Mouse (Mus musculus) left cerebral cortex, postnatal 10 days (tissue): ENCODE data around the gene Nxpe5. TPM values are rescaled to one million over a fixed set of nuclear protein-coding genes. Genes with fewer than 3 reads are reported as not detected.

Experiments used
- DNase-seq, 2 experiments: peaks; one replicate each; pipeline ENCODE4 v3.0.0; 2021 to 2022; ENCODE audit warnings: low spot score in 2 of 2, mixed read lengths in 1 of 2; ENCODE audit errors: extremely low spot score in 1 of 2
- intact Hi-C: fragments of 180-260 bp; cut with DNase I; formaldehyde crosslinking; loops from one replicate; pipeline ENCODE4 v1.15.1; 2025
- total RNA-seq, 2 experiments: library from RNA; stranded (reverse); gene quantifications; 2 replicates each; pipeline ENCODE4 v1.2.3; 2021

The Nxpe5 gene
- total RNA-seq, 2 experiments from 2014 or later, result 0.13 TPM; not detected in 1

GRCm38 (mm10) chr5:138234224-138234623, 8.5 kb downstream of the Nxpe5 start:
- intact Hi-C loops, result no loop called here

GRCm38 (mm10) chr5:138241511-138241910, 15.8 kb downstream of the Nxpe5 start:
- intact Hi-C loops, result no loop called here
- DNase-seq, result no peak

More at GRCm38 (mm10) chr5:138234224-138234623, 8.5 kb downstream of the Nxpe5 start:
- DNase-seq, result no peak

GRCm38 (mm10) chr5:138251144-138251543, 25.4 kb downstream of the Nxpe5 start:
- intact Hi-C loops, result no loop called here
- no peak for DNase-seq

- intact Hi-C loops, result loop anchor here (2.0 kb wide), 1 partner anchor 52 kb away; no protein-coding TSS in a partner anchor
- DNase-seq, result no peak
These were observed 27.4 kb downstream of the Nxpe5 start for GRCm38 (mm10) chr5:138253061-138253460.

GRCm38 (mm10) chr5:138255353-138256093, 29.8 kb downstream of the Nxpe5 start, which contains the start of gene Lamtor4:
Lamtor4 (plus strand) TSS chr5:138255482.
- DNase-seq, result peak; percentile 95 to 98
- intact Hi-C loops, result no loop called here

GRCm38 (mm10) chr5:138256094-138256467, 30.4 kb downstream of the Nxpe5 start:
- intact Hi-C loops, result no loop called here

GRCm38 (mm10) chr5:138256966-138257584, 31.4 kb downstream of the Nxpe5 start:
- no peak for DNase-seq
- intact Hi-C loops, result no loop called here

More at GRCm38 (mm10) chr5:138256094-138256467, 30.4 kb downstream of the Nxpe5 start:
- DNase-seq, result no peak

- no peak for DNase-seq
- intact Hi-C loops, result no loop called here
These were observed 31.9 kb downstream of the Nxpe5 start for GRCm38 (mm10) chr5:138257585-138257978.

- no peak for DNase-seq
- intact Hi-C loops, result no loop called here
These were observed 32.4 kb downstream of the Nxpe5 start for GRCm38 (mm10) chr5:138258078-138258477.

GRCm38 (mm10) chr5:138258542-138258941, 32.8 kb downstream of the Nxpe5 start:
- intact Hi-C loops, result no loop called here
- no peak for DNase-seq

GRCm38 (mm10) chr5:138258993-138259392, 33.3 kb downstream of the Nxpe5 start:
- intact Hi-C loops, result no loop called here
- no peak for DNase-seq

GRCm38 (mm10) chr5:138260051-138260450, 34.4 kb downstream of the Nxpe5 start:
- DNase-seq, result no peak
- intact Hi-C loops, result loop anchor here (5.0 kb wide), 1 partner anchor 182 kb away; the partner anchor contains the start of gene Zfp157

GRCm38 (mm10) chr5:138260834-138261233, 35.1 kb downstream of the Nxpe5 start:
- no peak for DNase-seq
- intact Hi-C loops, result loop anchor here (5.0 kb wide), 1 partner anchor 181 kb away; the partner anchor contains the start of gene Zfp157

GRCm38 (mm10) chr5:138262001-138262400, 36.3 kb downstream of the Nxpe5 start:
- intact Hi-C loops, result loop anchor here (5.0 kb wide), 1 partner anchor 180 kb away; the partner anchor contains the start of gene Zfp157
- DNase-seq, result no peak

- intact Hi-C loops, result loop anchor here (5.0 kb wide), 1 partner anchor 180 kb away; the partner anchor contains the start of gene Zfp157
- DNase-seq, result no peak
These were observed 37.0 kb downstream of the Nxpe5 start for GRCm38 (mm10) chr5:138262582-138263240.

GRCm38 (mm10) chr5:138263260-138264206, 37.8 kb downstream of the Nxpe5 start, which contains the start of gene BC037034:
BC037034 (minus strand) TSS chr5:138264033.
- intact Hi-C loops, result loop anchor here (5.0 kb wide), 1 partner anchor 179 kb away; the partner anchor contains the start of gene Zfp157
- peak; percentile 91 to 96 for DNase-seq

- intact Hi-C loops, result loop anchor here (5.0 kb wide), 1 partner anchor 178 kb away; the partner anchor contains the start of gene Zfp157
- no peak for DNase-seq
These were observed 38.5 kb downstream of the Nxpe5 start for GRCm38 (mm10) chr5:138264207-138264578.

- intact Hi-C loops, result no loop called here
- no peak for DNase-seq
These were observed 40.0 kb downstream of the Nxpe5 start for GRCm38 (mm10) chr5:138265712-138266111.
